Mouse (Mus musculus) ES-E14 (cell line): Measurements from ENCODE around the gene Cerk. TPM values are rescaled to one million over a fixed set of nuclear protein-coding genes. Genes with fewer than 3 reads are reported as not detected.

ENCODE experiments used
- DNase-seq: peaks from one replicate; pipeline ENCODE4 v3.0.0-alpha.2; 2013; ENCODE audit warnings: low read depth, low spot score
- H3K27ac ChIP-seq: 2 replicates; pipeline ENCODE4 v1.5.1; 2012; ENCODE audit warnings: low read depth, mild to moderate bottlenecking, low read length, moderate library complexity, mixed read lengths; ENCODE audit not compliant: poor library complexity, insufficient read depth, severe bottlenecking
- H3K36me3 ChIP-seq: 2 replicates; pipeline ENCODE4 v1.6.1; 2012; ENCODE audit warnings: mild to moderate bottlenecking, low read length, moderate library complexity, mixed read lengths; ENCODE audit not compliant: control insufficient read depth, poor library complexity, insufficient read depth, severe bottlenecking
- H3K4me1 ChIP-seq, 2 experiments: fragments of 150-350 bp in 1 of 2; sonication (generic) in 1 of 2; 2 replicates each; pipeline ENCODE4 v1.6.1; 2012; ENCODE audit warnings: low read length in 2 of 2, mild to moderate bottlenecking in 1 of 2, mixed read lengths in 1 of 2; ENCODE audit not compliant: control insufficient read depth in 2 of 2, insufficient read depth in 2 of 2, poor library complexity in 1 of 2
- H3K4me3 ChIP-seq, 2 experiments: fragments of 150-350 bp in 1 of 2; sonication (generic) in 1 of 2; 2 replicates each; pipeline ENCODE4 v1.5.1; 2012; ENCODE audit warnings: low read length in 2 of 2, low read depth in 1 of 2, mild to moderate bottlenecking in 1 of 2, mixed read lengths in 1 of 2; ENCODE audit not compliant: insufficient read depth in 1 of 2, poor library complexity in 1 of 2, severe bottlenecking in 1 of 2
- H3K9ac ChIP-seq: 2 replicates; pipeline ENCODE4 v1.6.1; 2012; ENCODE audit warnings: low read depth, mild to moderate bottlenecking, low read length, mixed read lengths; ENCODE audit not compliant: poor library complexity, insufficient read depth, severe bottlenecking
- H3K9me3 ChIP-seq: fragments of 150-350 bp; sonication (generic); 2 replicates; pipeline ENCODE4 v1.6.1; 2012; ENCODE audit warnings: low read depth, mild to moderate bottlenecking, low read length; ENCODE audit not compliant: control insufficient read depth, insufficient read depth
- CHD2 ChIP-seq: IDR thresholded peaks from 2 replicates; pipeline ENCODE4 v1.6.1; 2014; ENCODE audit warnings: mild to moderate bottlenecking, low read depth, low read length, inconsistent platforms
- HCFC1 ChIP-seq: IDR thresholded peaks from 2 replicates; pipeline ENCODE4 v1.6.1; 2012; ENCODE audit warnings: low read length, inconsistent platforms, borderline replicate concordance; ENCODE audit not compliant: insufficient read depth
- MAFK ChIP-seq: IDR thresholded peaks from 2 replicates; pipeline ENCODE4 v1.6.1; 2014; ENCODE audit warnings: mild to moderate bottlenecking, low read depth, low read length, inconsistent platforms; ENCODE audit not compliant: insufficient read depth
- ZC3H11A ChIP-seq: IDR thresholded peaks from 2 replicates; pipeline ENCODE4 v1.6.1; 2012; ENCODE audit warnings: low read depth, mild to moderate bottlenecking, inconsistent platforms, low read length, borderline replicate concordance
- ZNF384 ChIP-seq: IDR thresholded peaks from 2 replicates; pipeline ENCODE4 v1.6.1; 2012; ENCODE audit warnings: low read depth, low read length, inconsistent platforms
- in situ Hi-C, 2 experiments: fragments of 600-800 bp; cut with MboI; formaldehyde crosslinking; loops; one replicate each; pipeline ENCODE4 v1.15.1; 2025; ENCODE audit warnings: low sequenced_read_pairs in 2 of 2, inconsistent platforms in 1 of 2; ENCODE audit not compliant: unreplicated experiment in 2 of 2
- total RNA-seq: library from RNA; depleted of rRNA; stranded (reverse); fragments of 300-350 nt; gene quantifications from 2 replicates; pipeline ENCODE4 v1.2.3, GENCODE M21; 2012

Gene Cerk
- total RNA-seq, 1 experiment, result 3.4 TPM

- H3K27ac ChIP-seq, result peak overlapping the region; percentile 3; the same call in 1 of the 2 replicates
- no peaks in the 10 kb centered on the region for H3K36me3 ChIP-seq
- H3K4me3 ChIP-seq, result peak overlapping the region in 1 of 2 experiments; percentile 11; a peak in 1 of 4 replicates
- H3K9ac ChIP-seq, result no peak overlapping the region
- no peaks in the 10 kb centered on the region for H3K9me3 ChIP-seq
- DNase-seq, result peak; percentile 26
- peaks cover 7 to 30% of the 10 kb centered on the region in 2 experiments for H3K4me1 ChIP-seq
- in situ Hi-C loops, result no loop called here
- no peak for TF ChIP-seq HCFC1
- no peak for TF ChIP-seq ZNF384
- TF ChIP-seq CHD2, result no peak
- TF ChIP-seq ZC3H11A, result no peak
- TF ChIP-seq MAFK, result no peak
Measured at GRCm38 (mm10) chr15:86113342-86113710, 72.6 kb downstream of the Cerk start.

- TF ChIP-seq MAFK, result no peak
- no peak for TF ChIP-seq HCFC1
- no peak for TF ChIP-seq ZNF384
- no peak for TF ChIP-seq CHD2
- no peak for TF ChIP-seq ZC3H11A
- Histone ChIP-seq H3K9me3 (no peaks in the 10 kb centered on the region), H3K9ac (no peak overlapping the region), H3K36me3 (no peaks in the 10 kb centered on the region), H3K27ac (0 out of 2 replicates have a peak overlapping the region, but pooled peaks have one; percentile 3), H3K4me1 (peaks cover 7 to 31% of the 10 kb centered on the region in 2 experiments), H3K4me3 (peak overlapping the region in 1 of 2 experiments; percentile 11; a peak in 1 of 4 replicates)
- DNase-seq, result no peak
- in situ Hi-C loops, result no loop called here
Measured at GRCm38 (mm10) chr15:86112707-86113341, 73.1 kb downstream of the Cerk start.

GRCm38 (mm10) chr15:86110361-86111103, 75.4 kb downstream of the Cerk start:
- peaks cover 3 to 22% of the 10 kb centered on the region in 2 experiments; a peak in 2 of 4 replicates for H3K4me1 ChIP-seq
- no peaks in the 10 kb centered on the region for H3K36me3 ChIP-seq
- no peak for DNase-seq
- no peak overlapping the region for H3K27ac ChIP-seq
- H3K9me3 ChIP-seq, result no peaks in the 10 kb centered on the region
- H3K4me3 ChIP-seq, result no peak overlapping the region
- no peak for TF ChIP-seq HCFC1
- TF ChIP-seq ZC3H11A, result no peak
- no peak for TF ChIP-seq ZNF384
- no peak for TF ChIP-seq MAFK
- no peak for TF ChIP-seq CHD2
- in situ Hi-C loops, result no loop called here
- H3K9ac ChIP-seq, result no peak overlapping the region

- Histone ChIP-seq H3K9ac (no peak overlapping the region), H3K9me3 (no peaks in the 10 kb centered on the region), H3K36me3 (no peaks in the 10 kb centered on the region), H3K4me1 (peaks cover 3 to 22% of the 10 kb centered on the region in 2 experiments; a peak in 2 of 4 replicates), H3K27ac (no peak overlapping the region), H3K4me3 (no peak overlapping the region)
- DNase-seq, result no peak
- in situ Hi-C loops, result no loop called here
- TF ChIP-seq ZNF384, result no peak
- TF ChIP-seq MAFK, result no peak
- no peak for TF ChIP-seq CHD2
- TF ChIP-seq HCFC1, result no peak
- no peak for TF ChIP-seq ZC3H11A
Measured at GRCm38 (mm10) chr15:86109650-86110211, 76.2 kb downstream of the Cerk start.
